ENCODE assay signal across 24 mouse cellular contexts in genomic region chr5:123180390-123180789, GRCm38 (mm10). TPM values are rescaled to one million over a fixed set of nuclear protein-coding genes. Genes with fewer than 3 reads are reported as not detected.
"Had no signal": no experiment of that assay in that cellular context is flagged by ENCODE, and none has a peak within 500 bp of the region (broad histone marks: within the 10 kb centered on the region; RNA-seq: fewer than 3 reads in every experiment).

No protein-coding gene starts in this region.

- H3K9me3 ChIP-seq: hindbrain, embryonic 15.5 days; limb, embryonic 10.5 days; midbrain, embryonic 15.5 days; neural tube, embryonic 12.5 days; neural tube, embryonic 15.5 days had no signal

- H3K4me1 ChIP-seq: hindbrain, embryonic 15.5 days; limb, embryonic 10.5 days; limb, embryonic 13.5 days; midbrain, embryonic 12.5 days; midbrain, embryonic 15.5 days; neural tube, embryonic 12.5 days; neural tube, embryonic 15.5 days had no signal

- H3K4me3 ChIP-seq: hindbrain, embryonic 15.5 days; layer of hippocampus, adult 2 months; limb, embryonic 10.5 days; limb, embryonic 13.5 days; midbrain, embryonic 12.5 days; midbrain, embryonic 15.5 days; neural tube, embryonic 12.5 days; neural tube, embryonic 15.5 days had no signal

- H3K4me2 ChIP-seq: hindbrain, embryonic 15.5 days; limb, embryonic 13.5 days; lung, embryonic 14.5 days; midbrain, embryonic 12.5 days; midbrain, embryonic 15.5 days; neural tube, embryonic 12.5 days; neural tube, embryonic 15.5 days had no signal

- H3K36me3 ChIP-seq: hindbrain, embryonic 15.5 days; limb, embryonic 10.5 days; limb, embryonic 13.5 days; midbrain, embryonic 12.5 days; midbrain, embryonic 15.5 days; neural tube, embryonic 12.5 days; neural tube, embryonic 15.5 days had no signal

- H3K9ac ChIP-seq: hindbrain, embryonic 15.5 days; limb, embryonic 13.5 days; liver, embryonic 14.5 days; lung, embryonic 14.5 days; midbrain, embryonic 12.5 days; midbrain, embryonic 15.5 days; neural tube, embryonic 12.5 days; neural tube, embryonic 15.5 days had no signal

- H3K27me3 ChIP-seq: hindbrain, embryonic 15.5 days; limb, embryonic 13.5 days; midbrain, embryonic 12.5 days; midbrain, embryonic 15.5 days; neural tube, embryonic 12.5 days; neural tube, embryonic 15.5 days had no signal

- H3K27ac ChIP-seq: hindbrain, embryonic 15.5 days; kidney, postnatal 0 days; layer of hippocampus, adult 2 months; limb, embryonic 10.5 days; limb, embryonic 13.5 days; liver, embryonic 14.5 days; macrophage; midbrain, embryonic 12.5 days; midbrain, embryonic 15.5 days; neural tube, embryonic 12.5 days; neural tube, embryonic 15.5 days; stomach, postnatal 0 days had no signal

- ATAC-seq: intestine, postnatal 0 days; lung, postnatal 0 days; midbrain, embryonic 15.5 days had no signal

- DNase-seq: kidney, postnatal 4 days; layer of hippocampus, adult 9-11 months; lung, embryonic 14.5 days; right cerebral cortex, adult 18-20 months; right cerebral cortex, postnatal 14 days; right cerebral cortex, postnatal 4 days; thymus, adult 2 months; thymus, postnatal 14 days; thymus, postnatal 4 days had no signal

RNA-seq across cellular contexts. Expression of gene Hpd, which starts 2.1 kb away (rescaled TPM):
- polyA plus RNA-seq: hindbrain, embryonic 15.5 days; limb, embryonic 10.5 days; limb, embryonic 13.5 days; lung, embryonic 14.5 days; lung, postnatal 0 days; macrophage; midbrain, embryonic 12.5 days; midbrain, embryonic 15.5 days; neural tube, embryonic 12.5 days; neural tube, embryonic 15.5 days; stomach, embryonic 14.5 days had no signal
